Mouse (Mus musculus) small intestine, adult 2 months (tissue): Measurements from ENCODE around the gene Sec16a.

Source experiments
- CTCF ChIP-seq: fragments of 200-500 bp; IDR thresholded peaks from 2 replicates; pipeline ENCODE4 v1.5.1; 2012; ENCODE audit warnings: low read depth, mild to moderate bottlenecking, control low read depth, inconsistent platforms, low read length, moderate library complexity, mixed read lengths; ENCODE audit not compliant: insufficient replicate concordance, insufficient read length; ENCODE audit errors: extremely low read depth
- POLR2A ChIP-seq: fragments of 200-500 bp; IDR thresholded peaks from 2 replicates; pipeline ENCODE4 v1.6.1; 2012; ENCODE audit warnings: low read depth, mild to moderate bottlenecking, control low read depth, inconsistent platforms, low read length, moderate library complexity

DNA sequence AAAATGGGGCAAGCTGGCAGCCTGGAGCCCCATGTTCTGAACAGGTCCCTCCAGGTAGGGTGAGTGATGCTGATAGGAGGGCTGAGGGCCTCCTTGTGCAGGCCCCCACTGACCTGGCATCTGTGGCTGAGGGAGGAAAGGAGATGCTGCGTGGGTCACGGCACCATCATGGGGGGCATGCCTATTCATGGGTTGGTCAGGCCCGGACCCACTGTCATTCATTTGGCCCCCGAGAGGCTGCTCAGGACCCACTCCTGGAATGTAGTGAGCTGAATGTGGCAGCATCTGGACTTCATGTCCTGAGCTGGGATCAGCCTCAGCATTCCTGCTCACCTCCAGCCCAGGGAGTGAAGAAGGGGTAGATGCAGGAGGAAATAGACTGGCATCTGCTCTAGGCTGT lies 3.8 kb downstream of the Sec16a start:
- TF ChIP-seq POLR2A (no peak), CTCF (no peak)
